Mouse (Mus musculus): ENCODE measurements around the gene Dcp1a.

DNA sequence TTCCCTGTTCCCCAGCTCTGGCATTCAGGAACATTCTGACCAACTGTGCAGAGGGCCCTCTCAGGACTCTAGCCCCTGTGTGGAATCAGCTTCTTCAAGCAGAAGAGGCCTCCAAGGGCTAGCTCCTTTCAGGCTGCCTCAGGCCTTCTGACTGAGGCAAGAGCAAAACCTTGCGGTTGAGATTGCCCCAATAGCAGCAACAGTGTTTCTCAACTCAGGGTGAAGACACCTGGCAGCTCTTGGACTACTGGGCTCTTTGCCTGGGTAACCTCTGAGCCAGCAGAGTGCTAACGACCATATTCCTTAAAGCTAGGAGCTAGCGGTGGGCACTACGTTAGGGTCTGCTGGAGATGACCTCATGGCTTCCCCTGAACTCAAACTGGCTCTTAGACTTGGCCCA lies 73.8 kb downstream of the Dcp1a start:
- TF ChIP-seq CTCF (IDR thresholded peaks at IDR 0.05; ENCODE audit: low read depth) = no peak
- TF ChIP-seq EP300 (IDR thresholded peaks at IDR 0.05; ENCODE audit: low read depth) = no peak

Data from liver, embryonic 14.5 days (tissue).